Mouse (Mus musculus) stomach, postnatal 0 days (tissue): ENCODE measurements around the gene Ctsd. TPM values are rescaled to one million over a fixed set of nuclear protein-coding genes. Genes with fewer than 3 reads are reported as not detected.

Experiments
- ATAC-seq: fragments of 200-750 bp; cut with Nextera tagmentation; 2 replicates; pipeline ENCODE4 v1.8.0; 2017; ENCODE audit not compliant: low FRiP score, low TSS enrichment
- DNase-seq: peaks from one replicate; pipeline ENCODE4 v3.0.0-alpha.2; 2016; ENCODE audit warnings: low spot score
- H3K27ac ChIP-seq: fragments of 300-500 bp; sonication (generic); replicated peaks from 2 replicates; pipeline ENCODE4 v1.5.1; 2014; ENCODE audit warnings: mild to moderate bottlenecking, control low read depth
- H3K27me3 ChIP-seq: fragments of 300-500 bp; sonication (generic); 2 replicates; pipeline ENCODE4 v1.6.1; 2014; ENCODE audit warnings: low read length; ENCODE audit not compliant: control insufficient read depth, insufficient read depth
- H3K36me3 ChIP-seq: fragments of 300-500 bp; sonication (generic); 2 replicates; pipeline ENCODE4 v1.6.1; 2014; ENCODE audit warnings: low read length, mixed read lengths; ENCODE audit not compliant: control insufficient read depth, insufficient read depth
- H3K4me1 ChIP-seq: fragments of 300-500 bp; sonication (generic); replicated peaks from 2 replicates; pipeline ENCODE4 v1.6.1; 2014; ENCODE audit warnings: antibody characterized with exemption; ENCODE audit not compliant: control insufficient read depth, insufficient read depth
- H3K4me2 ChIP-seq: fragments of 300-500 bp; sonication (generic); replicated peaks from 2 replicates; pipeline ENCODE4 v1.6.1; 2014; ENCODE audit warnings: low read depth, mild to moderate bottlenecking, control low read depth, moderate library complexity
- H3K4me3 ChIP-seq: fragments of 300-500 bp; sonication (generic); 2 replicates; pipeline ENCODE4 v1.5.1; 2014; ENCODE audit warnings: low read depth, low read length, control low read depth
- H3K9ac ChIP-seq: fragments of 300-500 bp; sonication (generic); 2 replicates; pipeline ENCODE4 v1.6.1; 2014; ENCODE audit warnings: mild to moderate bottlenecking, low read length, control low read depth, mixed read lengths
- H3K9me3 ChIP-seq: fragments of 300-500 bp; sonication (generic); 2 replicates; pipeline ENCODE4 v1.6.1; 2016; ENCODE audit warnings: low read length; ENCODE audit not compliant: control insufficient read depth
- CTCF ChIP-seq: IDR thresholded peaks from 2 replicates; pipeline ENCODE4 v1.5.1; 2016; ENCODE audit warnings: antibody characterized with exemption, low read depth, mild to moderate bottlenecking, moderate library complexity
- EP300 ChIP-seq: optimal IDR thresholded peaks from 2 replicates; pipeline ENCODE3; 2016; ENCODE audit warnings: antibody characterized with exemption
- WGBS: fragments of 180-500 bp; shearing (Covaris S2); extraction: QIAGEN DNeasy Blood & Tissue Kit; methylation state at CpG from one replicate; pipeline ENCODE4 v1.1.7; 2014; 5-methylcytosine and 5-hydroxymethylcytosine counted together
- polyA plus RNA-seq: library from polyadenylated mRNA; unstranded; fragments of >200 nt; fragmentation: Nextera tagmentation; extraction: Ambion mirVana; gene quantifications from 2 replicates; pipeline ENCODE4 v1.2.1, GENCODE M21; 2015

Gene Ctsd
- polyA plus RNA-seq, 1 experiment from 2014 or later, result 798 TPM

- no peak overlapping the region for H3K9ac ChIP-seq
- TF ChIP-seq EP300, result no peak
- TF ChIP-seq CTCF, result no peak
- 61% methylated on average over 4 of the region's 4 CpGs for WGBS
- no peak overlapping the region for H3K4me2 ChIP-seq
- H3K27me3 ChIP-seq, result no peaks in the 10 kb centered on the region
- 0 out of 2 replicates have a peak overlapping the region, but pooled peaks have one; percentile 18 for H3K27ac ChIP-seq
- H3K4me3 ChIP-seq, result no peak overlapping the region
- H3K36me3 ChIP-seq, result no peaks in the 10 kb centered on the region
- ATAC-seq (no peak), DNase-seq (no peak)
- H3K9me3 ChIP-seq, result no peaks in the 10 kb centered on the region
- H3K4me1 ChIP-seq, result peaks cover 4% of the 10 kb centered on the region
These were observed 3.8 kb upstream of the Ctsd start for GRCm38 (mm10) chr7:142391609-142392008.

DNA sequence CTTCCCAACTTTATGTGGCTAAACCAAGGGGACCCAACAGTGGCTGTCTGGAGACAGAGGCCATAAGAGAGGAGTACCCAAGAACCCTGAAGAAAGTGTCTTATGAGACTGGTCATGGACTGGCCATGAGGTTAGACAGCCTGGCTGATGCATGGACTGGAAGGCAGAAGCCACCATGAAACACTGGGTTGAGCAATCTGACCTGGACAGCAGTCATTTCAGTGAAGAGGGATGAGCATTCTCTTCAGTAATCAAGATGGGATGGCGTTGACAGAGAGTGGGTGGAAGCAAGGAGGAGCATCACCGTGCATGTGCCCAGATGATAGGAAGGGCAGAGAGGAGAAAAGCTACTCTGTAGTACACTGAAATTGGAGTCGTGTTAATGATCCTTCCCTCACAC is 3.3 kb upstream of the Ctsd start:
- DNase-seq (no peak), ATAC-seq (no peak)
- Histone ChIP-seq H3K4me2 (no peak overlapping the region), H3K9ac (no peak overlapping the region), H3K4me1 (peaks cover 7% of the 10 kb centered on the region), H3K4me3 (no peak overlapping the region), H3K27ac (0 out of 2 replicates have a peak overlapping the region, but pooled peaks have one; percentile 18), H3K27me3 (no peaks in the 10 kb centered on the region), H3K9me3 (no peaks in the 10 kb centered on the region), H3K36me3 (no peaks in the 10 kb centered on the region)
- TF ChIP-seq EP300, result no peak
- TF ChIP-seq CTCF, result no peak
- 60% methylated on average over 3 of the region's 3 CpGs for WGBS

GRCm38 (mm10) chr7:142389961-142390650 is 2.3 kb upstream of the Ctsd start:
- no peaks in the 10 kb centered on the region for H3K27me3 ChIP-seq
- H3K36me3 ChIP-seq, result no peaks in the 10 kb centered on the region; the same call in 1 of the 2 replicates
- H3K4me3 ChIP-seq, result no peak overlapping the region
- H3K9me3 ChIP-seq, result no peaks in the 10 kb centered on the region
- no peak overlapping the region for H3K9ac ChIP-seq
- DNase-seq, result no peak
- H3K27ac ChIP-seq, result no peak overlapping the region
- no peak overlapping the region for H3K4me2 ChIP-seq
- peaks cover 7% of the 10 kb centered on the region for H3K4me1 ChIP-seq
- no peak for ATAC-seq
- no peak for TF ChIP-seq EP300
- no peak for TF ChIP-seq CTCF
- 79% methylated on average over 3 of the region's 3 CpGs for WGBS

- WGBS, result 92% methylated on average over 2 of the region's 2 CpGs
- H3K9me3 ChIP-seq, result no peaks in the 10 kb centered on the region
- 0 out of 2 replicates have a peak overlapping the region, but pooled peaks have one; percentile 58 for H3K27ac ChIP-seq
These were observed 902 bp upstream of the Ctsd start for GRCm38 (mm10) chr7:142388740-142389139.

DNA sequence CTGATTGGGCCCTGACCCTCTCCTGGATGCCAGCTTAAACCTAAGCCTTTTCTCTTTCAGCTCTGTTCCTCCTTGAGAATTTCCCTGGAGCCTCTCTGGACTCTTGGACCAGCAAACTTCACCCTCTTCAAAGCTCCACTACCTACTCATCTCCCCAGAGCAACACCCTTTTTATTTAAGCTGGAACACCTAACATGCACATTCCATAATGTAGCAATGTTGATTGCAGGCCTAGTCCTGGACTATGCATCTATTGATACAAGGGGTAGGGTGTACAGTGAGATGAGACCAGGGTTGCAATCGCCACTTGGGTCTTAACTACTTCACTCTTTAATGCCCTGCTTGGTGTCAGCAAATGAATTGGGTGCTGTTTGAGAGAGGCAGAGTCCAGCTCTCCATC is 360 bp upstream of the Ctsd start:
- Histone ChIP-seq H3K9me3 (no peaks in the 10 kb centered on the region), H3K4me2 (peak overlapping the region; percentile 3; the same call in 1 of the 2 replicates), H3K4me3 (peak overlapping the region; percentile 70; the same call in 1 of the 2 replicates), H3K27me3 (no peaks in the 10 kb centered on the region), H3K36me3 (peaks cover 16% of the 10 kb centered on the region), H3K4me1 (peaks cover 7% of the 10 kb centered on the region), H3K9ac (no peak overlapping the region), H3K27ac (peak overlapping the region; percentile 58; the same call in 1 of the 2 replicates)
- ATAC-seq (peak; percentile 6; the same call in 1 of the 2 replicates), DNase-seq (no peak)
- WGBS, result 88% methylated on average over 1 of the region's 1 CpGs
- no peak for TF ChIP-seq CTCF
- no peak for TF ChIP-seq EP300

More at GRCm38 (mm10) chr7:142388740-142389139, 902 bp upstream of the Ctsd start:
- DNase-seq, result no peak
- Histone ChIP-seq H3K4me1 (peaks cover 7% of the 10 kb centered on the region), H3K4me3 (no peak overlapping the region), H3K36me3 (peaks cover 10% of the 10 kb centered on the region), H3K27me3 (no peaks in the 10 kb centered on the region), H3K4me2 (no peak overlapping the region), H3K9ac (no peak overlapping the region)
- TF ChIP-seq CTCF, result no peak
- no peak for ATAC-seq

DNA sequence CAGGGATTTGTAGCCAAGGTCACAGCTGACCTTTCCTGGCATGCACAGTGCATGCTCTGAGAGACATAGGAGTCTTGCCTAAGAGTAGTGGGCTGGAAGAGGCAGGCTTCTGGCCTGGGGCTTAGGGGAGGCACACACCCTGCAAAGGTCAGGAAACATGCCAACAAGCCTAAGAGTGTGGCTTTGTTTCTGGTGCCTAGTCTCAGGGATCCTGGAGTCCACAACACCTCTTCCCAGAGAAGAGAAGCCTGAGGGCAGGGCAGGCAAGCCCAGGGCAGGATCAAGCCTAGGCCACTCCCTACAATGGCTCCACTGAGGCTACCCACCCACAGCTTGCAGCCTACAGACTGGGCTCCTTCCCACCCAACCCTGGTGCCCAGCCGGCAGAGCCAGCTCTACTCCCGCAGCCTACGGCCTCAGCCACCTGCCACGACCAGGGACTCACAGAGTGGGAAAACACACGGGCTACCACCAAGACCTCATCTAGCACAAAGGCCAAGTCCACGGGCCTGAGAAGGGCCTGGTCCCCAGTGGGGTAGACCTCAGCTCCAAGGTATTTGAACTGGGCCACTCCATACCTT is 1.1 kb downstream of the Ctsd start:
- H3K27ac ChIP-seq, result peak overlapping the region; percentile 95
- H3K9ac ChIP-seq, result peak overlapping the region; percentile 88
- no peaks in the 10 kb centered on the region for H3K27me3 ChIP-seq
- no peak for TF ChIP-seq CTCF
- ATAC-seq (peak; percentile 24; the same call in 1 of the 2 replicates), DNase-seq (peak; percentile 56)
- peaks cover 29% of the 10 kb centered on the region for H3K36me3 ChIP-seq
- 28% methylated on average over 6 of the region's 6 CpGs for WGBS
- peak overlapping the region; percentile 70 for H3K4me3 ChIP-seq
- peaks cover 7% of the 10 kb centered on the region for H3K4me1 ChIP-seq
- H3K9me3 ChIP-seq, result no peaks in the 10 kb centered on the region
- H3K4me2 ChIP-seq, result peak overlapping the region; percentile 92
